Mouse (Mus musculus) adrenal gland, postnatal 14 days (tissue): ENCODE measurements around the gene Men1. TPM values are rescaled to one million over a fixed set of nuclear protein-coding genes. Genes with fewer than 3 reads are reported as not detected.

Source experiments
- DNase-seq: peaks from one replicate; pipeline ENCODE4 v3.0.0; 2021; ENCODE audit warnings: mixed read lengths
- total RNA-seq: library from RNA; stranded (reverse); gene quantifications from 2 replicates; pipeline ENCODE4 v1.2.3, GENCODE M21; 2021

Men1 gene
- total RNA-seq, 1 experiment from 2014 or later = 35.4 TPM

DNA sequence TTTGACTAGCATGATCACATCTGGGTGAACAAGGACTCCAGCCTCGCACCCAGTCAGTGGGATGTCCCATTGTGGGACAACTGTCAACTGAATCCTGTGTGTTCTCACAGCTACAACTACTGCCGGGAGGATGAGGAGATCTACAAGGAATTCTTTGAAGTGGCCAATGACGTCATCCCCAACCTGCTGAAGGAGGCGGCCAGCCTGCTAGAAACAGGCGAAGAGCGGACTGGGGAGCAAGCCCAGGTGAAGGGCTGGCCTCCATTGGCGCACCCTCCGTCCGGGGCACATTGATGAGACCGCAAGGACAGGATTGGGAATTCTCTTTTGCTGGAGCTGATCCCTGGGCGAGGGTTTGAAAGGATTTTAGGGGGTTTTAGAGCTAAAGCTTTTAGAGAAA lies 3.9 kb downstream of the Men1 start:
- no peak for DNase-seq

DNA sequence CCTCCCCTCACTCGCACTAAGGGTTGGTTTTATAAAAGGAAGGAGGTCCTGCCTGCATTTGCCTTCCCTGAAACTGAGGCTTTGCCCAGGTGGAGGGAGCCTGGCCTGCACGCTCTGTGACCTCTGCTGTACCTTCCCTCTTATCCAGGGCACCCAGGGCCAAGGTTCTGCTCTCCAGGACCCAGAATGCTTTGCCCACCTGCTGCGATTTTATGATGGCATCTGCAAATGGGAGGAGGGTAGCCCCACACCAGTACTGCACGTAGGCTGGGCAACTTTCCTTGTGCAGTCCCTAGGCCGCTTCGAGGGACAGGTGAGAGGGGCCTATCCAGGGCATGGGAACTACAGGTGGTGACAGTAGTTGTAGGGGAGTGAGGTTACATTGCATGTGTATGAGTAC lies 4.4 kb downstream of the Men1 start:
- DNase-seq = no peak

DNA sequence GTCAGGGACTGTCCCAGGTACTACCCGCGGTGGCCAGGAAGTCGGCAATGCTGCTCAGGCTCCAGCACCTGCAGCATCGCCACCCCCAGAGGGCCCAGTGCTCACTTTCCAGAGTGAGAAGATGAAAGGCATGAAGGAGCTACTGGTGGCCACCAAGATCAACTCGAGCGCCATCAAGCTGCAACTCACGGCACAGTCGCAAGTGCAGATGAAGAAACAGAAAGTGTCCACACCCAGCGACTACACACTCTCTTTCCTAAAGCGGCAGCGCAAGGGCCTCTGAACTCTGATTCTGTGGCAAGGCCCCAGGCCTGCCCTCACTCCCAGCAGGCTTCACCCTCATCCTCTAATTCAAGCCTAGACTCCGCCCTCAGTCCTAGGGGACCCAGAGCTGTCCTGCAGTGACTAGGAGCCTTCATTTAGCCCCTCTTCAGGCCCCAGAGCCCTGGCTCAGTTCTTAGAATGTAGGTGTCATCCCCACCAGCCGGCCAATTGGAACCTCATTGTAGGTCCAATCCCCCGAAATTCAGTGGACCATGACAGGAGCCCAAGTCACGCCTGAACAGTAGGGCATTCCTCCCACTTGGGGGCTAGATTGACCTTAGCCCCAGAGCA lies 5.2 kb downstream of the Men1 start:
- peak; percentile 66 for DNase-seq

- peak; percentile 95 for DNase-seq
These were observed 6.0 kb downstream of the Men1 start, which contains the start of gene Map4k2 for GRCm38 (mm10) chr19:6340524-6341452. Gene Map4k2 (plus strand): TSS chr19:6341135.

DNA sequence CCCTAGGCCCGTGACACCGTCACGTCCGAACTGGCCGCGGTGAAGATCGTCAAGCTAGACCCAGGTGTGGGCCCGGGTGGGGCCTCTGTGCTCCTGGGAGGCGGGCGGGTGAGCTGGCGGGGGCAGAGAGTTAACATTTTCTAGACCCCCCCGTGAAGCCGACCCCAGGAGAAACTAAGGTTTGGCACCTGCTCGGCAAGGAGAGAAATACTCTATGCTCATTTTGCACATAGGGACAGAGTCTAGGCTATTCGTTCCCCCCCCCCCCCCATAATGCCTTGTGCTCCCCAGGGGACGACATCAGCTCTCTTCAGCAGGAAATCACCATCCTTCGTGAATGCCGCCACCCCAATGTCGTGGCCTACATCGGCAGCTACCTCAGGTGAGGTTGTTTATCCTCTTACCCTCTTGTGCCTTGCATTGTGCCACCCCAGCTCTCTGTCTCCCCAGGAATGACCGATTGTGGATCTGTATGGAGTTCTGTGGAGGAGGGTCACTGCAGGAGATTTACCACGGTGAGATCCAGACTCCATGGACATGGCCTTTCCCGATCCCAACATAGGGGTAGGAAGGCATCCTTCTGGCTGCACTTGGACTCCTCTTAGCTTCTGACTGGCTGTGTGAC lies 6.8 kb downstream of the Men1 start:
- DNase-seq = no peak

DNA sequence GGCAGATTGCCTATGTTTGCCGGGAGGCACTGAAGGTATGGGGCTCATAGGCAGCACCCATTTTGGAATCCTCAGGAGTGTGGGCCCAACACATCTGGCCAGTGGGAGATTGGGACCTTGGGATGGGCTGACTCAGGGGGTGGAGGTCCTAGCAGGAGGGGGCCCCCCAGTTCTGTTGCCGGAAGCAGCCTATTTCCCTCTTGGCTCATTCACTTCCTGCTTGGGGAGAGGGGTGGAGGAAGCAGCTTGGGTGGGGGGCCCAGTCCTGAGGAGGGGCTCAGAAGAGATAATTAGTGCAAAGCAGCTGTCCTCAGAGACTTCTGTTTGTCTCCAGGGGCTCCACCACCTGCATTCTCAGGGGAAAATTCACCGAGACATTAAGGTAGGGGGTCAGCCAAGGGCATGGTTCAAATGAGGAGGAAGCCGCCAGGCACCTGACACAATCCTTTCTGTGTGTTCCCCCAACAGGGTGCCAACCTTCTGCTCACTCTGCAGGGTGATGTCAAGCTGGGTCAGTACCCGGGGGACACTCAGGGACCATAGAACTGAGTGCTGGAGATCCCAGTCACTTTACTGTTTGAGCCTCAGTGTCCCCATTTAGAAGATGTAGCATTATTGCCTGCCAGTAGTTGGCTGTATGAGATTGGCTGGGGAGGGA lies 7.6 kb downstream of the Men1 start:
- DNase-seq = no peak

GRCm38 (mm10) chr19:6343066-6343925 lies 8.5 kb downstream of the Men1 start:
- DNase-seq = no peak

DNA sequence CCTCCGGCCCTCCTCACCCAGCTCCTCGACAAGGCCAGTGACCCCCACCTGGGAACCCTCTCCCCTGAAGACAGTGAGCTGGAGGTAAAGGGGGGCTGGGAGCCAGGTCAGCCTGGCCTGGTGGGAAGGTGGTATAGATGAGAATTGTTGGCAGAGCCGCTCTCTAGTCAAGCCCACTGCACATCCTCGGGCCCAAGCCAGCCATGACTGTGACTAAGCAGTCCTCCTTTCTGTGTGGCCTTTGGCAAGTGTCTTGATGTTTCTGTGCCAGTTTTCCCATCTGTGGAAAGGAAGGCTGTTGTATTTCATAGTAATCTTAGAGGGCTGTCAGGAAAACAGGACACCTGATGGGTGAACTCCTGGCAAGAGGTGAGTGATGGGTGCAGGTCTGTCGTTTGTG lies 9.2 kb downstream of the Men1 start:
- no peak for DNase-seq

DNA sequence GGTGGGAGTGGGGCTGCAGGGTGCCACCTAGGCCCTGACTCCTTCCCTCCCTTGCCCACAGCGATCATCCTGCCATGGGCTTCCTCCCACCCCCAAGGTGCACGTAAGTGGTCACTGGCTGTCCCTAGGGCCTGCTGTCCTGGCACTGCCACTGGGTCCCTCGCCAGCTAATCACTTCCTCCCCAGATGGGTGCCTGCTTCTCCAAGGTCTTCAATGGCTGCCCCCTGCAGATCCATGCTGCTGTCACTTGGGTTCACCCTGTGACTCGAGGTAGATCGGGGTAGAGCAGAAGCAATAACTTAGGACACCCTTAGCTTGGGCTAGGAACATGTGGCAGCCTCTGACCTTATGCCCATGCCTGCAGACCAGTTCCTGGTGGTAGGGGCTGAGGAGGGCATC lies 11.2 kb downstream of the Men1 start:
- no peak for DNase-seq

GRCm38 (mm10) chr19:6346661-6347060 lies 11.9 kb downstream of the Men1 start:
- no peak for DNase-seq

- DNase-seq = no peak
These were observed 12.8 kb downstream of the Men1 start for GRCm38 (mm10) chr19:6347615-6348014.

DNA sequence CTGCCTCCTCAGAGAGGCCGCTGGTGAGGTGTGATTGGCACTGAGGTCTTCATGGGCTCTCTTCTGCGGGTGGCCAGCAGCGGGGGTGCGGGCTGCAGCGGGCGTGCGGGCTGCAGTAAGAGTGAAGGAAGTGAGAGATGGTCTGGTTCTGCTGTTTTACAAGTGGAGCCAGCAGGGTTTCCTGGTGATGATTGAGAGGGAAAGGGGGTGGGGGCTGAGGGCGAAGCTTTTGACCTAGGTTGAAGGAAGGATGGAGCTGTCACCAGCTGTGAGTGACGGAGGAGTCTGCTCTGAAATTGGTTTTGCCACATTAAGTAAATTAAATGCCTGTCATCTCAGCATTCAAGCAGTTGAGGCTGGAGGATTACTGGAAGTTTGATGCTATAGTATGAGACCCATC lies 13.9 kb downstream of the Men1 start:
- DNase-seq = no peak

GRCm38 (mm10) chr19:6349215-6349983 lies 14.6 kb downstream of the Men1 start:
- DNase-seq = peak; percentile 60

GRCm38 (mm10) chr19:6351431-6352106 lies 16.8 kb downstream of the Men1 start:
- DNase-seq = no peak

DNA sequence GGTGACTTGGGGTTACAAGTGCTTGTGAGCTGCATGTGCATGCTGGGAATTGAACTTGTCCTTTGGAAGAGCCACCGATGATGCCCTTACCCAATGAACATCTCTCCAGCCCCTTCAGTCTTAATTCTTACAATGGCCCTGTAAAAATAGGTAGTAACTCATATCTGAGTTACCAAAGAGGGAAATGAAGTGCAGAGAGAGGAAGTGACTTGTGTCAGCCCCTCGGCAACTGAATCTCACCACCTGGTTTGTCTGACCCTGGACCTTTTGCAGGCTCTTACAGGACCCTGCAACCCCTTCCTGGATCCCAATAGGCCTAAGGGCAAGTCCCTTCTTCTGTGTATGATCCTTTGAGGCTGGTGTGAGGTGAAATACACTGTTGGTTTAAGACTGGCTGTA lies 17.3 kb downstream of the Men1 start:
- no peak for DNase-seq

GRCm38 (mm10) chr19:6354030-6354429 lies 19.3 kb downstream of the Men1 start:
- no peak for DNase-seq

DNA sequence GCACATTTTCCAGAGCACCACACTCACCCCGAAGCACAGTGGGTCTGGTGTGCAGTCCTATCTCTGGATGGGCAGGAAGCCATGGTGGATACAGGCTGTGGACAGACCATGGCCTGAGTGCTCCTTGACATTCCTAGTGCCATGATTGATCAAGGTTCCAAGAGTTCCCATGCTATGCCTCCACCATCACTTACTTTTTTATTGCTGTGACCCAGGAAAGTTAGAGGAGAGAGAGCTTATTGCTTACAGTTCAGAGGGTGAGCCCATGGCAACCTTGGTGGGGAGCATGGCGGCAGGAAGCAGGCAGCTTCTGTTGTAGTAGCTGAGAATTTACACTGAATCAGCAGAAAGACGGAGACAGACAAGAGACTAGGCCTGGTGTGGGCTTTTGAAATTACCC lies 26.5 kb downstream of the Men1 start:
- DNase-seq = no peak

- DNase-seq = no peak
These were observed 28.3 kb downstream of the Men1 start for GRCm38 (mm10) chr19:6363091-6363410.

GRCm38 (mm10) chr19:6363411-6364240 lies 28.8 kb downstream of the Men1 start, which contains the start of gene Sf1:
Gene Sf1 (plus strand): TSS chr19:6363690.
- peak; percentile 100 for DNase-seq
